Mouse (Mus musculus): ENCODE measurements at regions not wholly inside any gene's neighbourhood (a gene's known extent, or its start where the extent isn't known, plus 50 kb on each side); places are given as distances from the start of the nearest gene placed in this dataset.
A peak's percentile ranks its signal among the peaks of the same experiment; 100 is the strongest.

- no peak for DNase-seq (ENCODE audit: low spot score)
Measured at GRCm38 (mm10) chr11:79825881-79826280, 136.3 kb downstream of the Utp6 start.

GRCm38 (mm10) chr11:79823631-79824310 lies 138.4 kb downstream of the Utp6 start:
- no peak for DNase-seq (ENCODE audit: low spot score)

GRCm38 (mm10) chr11:79821986-79822385 lies 140.2 kb downstream of the Utp6 start:
- DNase-seq (ENCODE audit: low spot score) = no peak

GRCm38 (mm10) chr11:79815156-79815555 lies 147.0 kb downstream of the Utp6 start:
- DNase-seq (ENCODE audit: low spot score) = no peak

- DNase-seq (ENCODE audit: low spot score) = no peak
Measured at GRCm38 (mm10) chr11:79806911-79807466, 155.2 kb downstream of the Utp6 start.

- DNase-seq (ENCODE audit: low spot score) = no peak
Measured at GRCm38 (mm10) chr11:79806417-79806816, 155.8 kb downstream of the Utp6 start.

GRCm38 (mm10) chr11:79805981-79806415 lies 156.2 kb downstream of the Utp6 start:
- DNase-seq (ENCODE audit: low spot score) = no peak

GRCm38 (mm10) chr11:79803971-79804370 lies 158.2 kb downstream of the Utp6 start:
- DNase-seq (ENCODE audit: low spot score) = no peak

GRCm38 (mm10) chr11:79803006-79803405 lies 159.2 kb downstream of the Utp6 start:
- peak; percentile 80 for DNase-seq (ENCODE audit: low spot score)

- DNase-seq (ENCODE audit: low spot score) = no peak
Measured at GRCm38 (mm10) chr11:79802566-79802965, 159.6 kb downstream of the Utp6 start.

GRCm38 (mm10) chr11:79800256-79800655 lies 161.9 kb downstream of the Utp6 start:
- no peak for DNase-seq (ENCODE audit: low spot score)

GRCm38 (mm10) chr11:79788251-79788741 lies 173.9 kb downstream of the Utp6 start:
- no peak for DNase-seq (ENCODE audit: low spot score)

GRCm38 (mm10) chr11:79787766-79788165 lies 174.4 kb downstream of the Utp6 start:
- DNase-seq (ENCODE audit: low spot score) = no peak

GRCm38 (mm10) chr11:79784071-79784470 lies 178.1 kb downstream of the Utp6 start:
- DNase-seq (ENCODE audit: low spot score) = no peak

- DNase-seq (ENCODE audit: low spot score) = no peak
Measured at GRCm38 (mm10) chr11:79781966-79782365, 180.2 kb downstream of the Utp6 start.

GRCm38 (mm10) chr11:79779756-79780155 lies 182.4 kb downstream of the Utp6 start:
- DNase-seq (ENCODE audit: low spot score) = no peak

GRCm38 (mm10) chr11:79778522-79778921 lies 183.7 kb downstream of the Utp6 start:
- no peak for DNase-seq (ENCODE audit: low spot score)

GRCm38 (mm10) chr11:79777988-79778387 lies 184.2 kb downstream of the Utp6 start:
- DNase-seq (ENCODE audit: low spot score) = no peak

- DNase-seq (ENCODE audit: low spot score) = no peak
Measured at GRCm38 (mm10) chr11:79776577-79776976, 185.6 kb downstream of the Rab11fip4 start.

- no peak for DNase-seq (ENCODE audit: low spot score)
Measured at GRCm38 (mm10) chr11:79773755-79774154, 182.7 kb downstream of the Rab11fip4 start.

GRCm38 (mm10) chr11:79771431-79771830 lies 180.4 kb downstream of the Rab11fip4 start:
- DNase-seq (ENCODE audit: low spot score) = peak; percentile 34

GRCm38 (mm10) chr11:79767111-79767510 lies 176.1 kb downstream of the Rab11fip4 start:
- no peak for DNase-seq (ENCODE audit: low spot score)

GRCm38 (mm10) chr11:79766036-79766435 lies 175.0 kb downstream of the Rab11fip4 start:
- DNase-seq (ENCODE audit: low spot score) = no peak

GRCm38 (mm10) chr11:79765396-79765795 lies 174.4 kb downstream of the Rab11fip4 start:
- DNase-seq (ENCODE audit: low spot score) = no peak
